Mouse (Mus musculus): ENCODE measurements around the gene Cenph. TPM values are rescaled to one million over a fixed set of nuclear protein-coding genes. Genes with fewer than 3 reads are reported as not detected.
"Not testable (repeated sequence)": the region's sequence is repeated elsewhere in the genome, so short reads cannot be mapped to it uniquely, and the experiment has no call there.

Cenph gene
- polyA plus RNA-seq, 1 experiment = 3.0 TPM

GRCm38 (mm10) chr13:100732756-100733155, 42.9 kb downstream of the Cenph start:
- Histone ChIP-seq H3K79me2 (ENCODE audit: control insufficient read depth, insufficient read depth) (peaks cover 29% of the 10 kb centered on the region), H3K27me3 (ENCODE audit: control insufficient read depth, insufficient read depth, insufficient read length) (no peaks in the 10 kb centered on the region), H3ac (ENCODE audit: control insufficient read depth, insufficient read length) (no peak overlapping the region), H3K36me3 (ENCODE audit: control insufficient read depth, insufficient read depth) (peaks cover 21% of the 10 kb centered on the region), H3K4me2 (ENCODE audit: low read depth) (no peak overlapping the region), H3K4me3 (no peak overlapping the region)
- TF ChIP-seq MYOD1 (IDR thresholded peaks at IDR 0.05; ENCODE audit: control insufficient read depth in 1 of 3, insufficient read length in 2 of 3, low read depth in 2 of 3) (no peak), POLR2AphosphoS2 (IDR thresholded peaks at IDR 0.05; ENCODE audit: insufficient read length, low read depth) (no peak), E2F4 (IDR thresholded peaks at IDR 0.05; ENCODE audit: insufficient read depth) (no peak), TCF3 (IDR thresholded peaks at IDR 0.05; ENCODE audit: insufficient read length, low read depth) (no peak), USF1 (IDR thresholded peaks at IDR 0.05; ENCODE audit: low read depth) (no peak), POLR2A (IDR thresholded peaks at IDR 0.05; ENCODE audit: insufficient read length, low read depth) (no peak), MYOG (IDR thresholded peaks at IDR 0.05; ENCODE audit: control insufficient read depth in 1 of 3, insufficient read depth in 1 of 3, insufficient read length in 2 of 3, low read depth in 2 of 3) (no peak), CEBPB (IDR thresholded peaks at IDR 0.05; ENCODE audit: insufficient read depth, poor library complexity, severe bottlenecking) (no peak), TCF12 (IDR thresholded peaks at IDR 0.05; ENCODE audit: insufficient read depth, poor library complexity, severe bottlenecking) (no peak), MAX (IDR thresholded peaks at IDR 0.05; ENCODE audit: low read depth) (no peak)

GRCm38 (mm10) chr13:100731462-100732046, 44.1 kb downstream of the Cenph start:
- H3K4me2 ChIP-seq (ENCODE audit: low read depth) = peak overlapping the region; percentile 85
- not testable (repeated sequence) for H3ac ChIP-seq (ENCODE audit: control insufficient read depth, insufficient read length); H3K27me3 ChIP-seq (ENCODE audit: control insufficient read depth, insufficient read depth, insufficient read length)
- peaks cover 26% of the 10 kb centered on the region for H3K36me3 ChIP-seq (ENCODE audit: control insufficient read depth, insufficient read depth)
- peak overlapping the region; percentile 95 for H3K4me3 ChIP-seq
- H3K79me2 ChIP-seq (ENCODE audit: control insufficient read depth, insufficient read depth) = peaks cover 41% of the 10 kb centered on the region

GRCm38 (mm10) chr13:100730861-100731176, 44.9 kb downstream of the Cenph start, which contains the start of gene Cdk7:
TSS of gene Cdk7 (minus strand) at chr13:100730939.
- H3K4me3 ChIP-seq = peak within 1 kb of the TSS; percentile 95
- TF ChIP-seq USF1 (IDR thresholded peaks at IDR 0.05; ENCODE audit: low read depth) (peak; percentile 91), CEBPB (IDR thresholded peaks at IDR 0.05; ENCODE audit: insufficient read depth, poor library complexity, severe bottlenecking) (no peak), SRF (IDR thresholded peaks at IDR 0.05; ENCODE audit: control insufficient read depth, insufficient read length, low read depth) (peak; percentile 76), MYOG (IDR thresholded peaks at IDR 0.05; ENCODE audit: control insufficient read depth in 1 of 3, insufficient read depth in 1 of 3, insufficient read length in 2 of 3, low read depth in 2 of 3) (no peak), POLR2A (IDR thresholded peaks at IDR 0.05; ENCODE audit: insufficient read length, low read depth) (peak; percentile 52), TCF12 (IDR thresholded peaks at IDR 0.05; ENCODE audit: insufficient read depth, poor library complexity, severe bottlenecking) (no peak), POLR2AphosphoS2 (IDR thresholded peaks at IDR 0.05; ENCODE audit: insufficient read length, low read depth) (peak; percentile 75), MYOD1 (IDR thresholded peaks at IDR 0.05; ENCODE audit: control insufficient read depth in 1 of 3, insufficient read length in 2 of 3, low read depth in 2 of 3) (peak in 1 of 3 experiments; percentile 9), MAX (IDR thresholded peaks at IDR 0.05; ENCODE audit: low read depth) (peak; percentile 93), E2F4 (IDR thresholded peaks at IDR 0.05; ENCODE audit: insufficient read depth) (no peak)
- H3K27me3 ChIP-seq (ENCODE audit: control insufficient read depth, insufficient read depth, insufficient read length) = no peaks in the 10 kb centered on the region
- H3K4me2 ChIP-seq (ENCODE audit: low read depth) = peak within 1 kb of the TSS; percentile 94
- peaks cover 26% of the 10 kb centered on the region for H3K36me3 ChIP-seq (ENCODE audit: control insufficient read depth, insufficient read depth)
- H3K79me2 ChIP-seq (ENCODE audit: control insufficient read depth, insufficient read depth) = peaks cover 49% of the 10 kb centered on the region
- H3ac ChIP-seq (ENCODE audit: control insufficient read depth, insufficient read length) = peak within 1 kb of the TSS; percentile 32

DNA sequence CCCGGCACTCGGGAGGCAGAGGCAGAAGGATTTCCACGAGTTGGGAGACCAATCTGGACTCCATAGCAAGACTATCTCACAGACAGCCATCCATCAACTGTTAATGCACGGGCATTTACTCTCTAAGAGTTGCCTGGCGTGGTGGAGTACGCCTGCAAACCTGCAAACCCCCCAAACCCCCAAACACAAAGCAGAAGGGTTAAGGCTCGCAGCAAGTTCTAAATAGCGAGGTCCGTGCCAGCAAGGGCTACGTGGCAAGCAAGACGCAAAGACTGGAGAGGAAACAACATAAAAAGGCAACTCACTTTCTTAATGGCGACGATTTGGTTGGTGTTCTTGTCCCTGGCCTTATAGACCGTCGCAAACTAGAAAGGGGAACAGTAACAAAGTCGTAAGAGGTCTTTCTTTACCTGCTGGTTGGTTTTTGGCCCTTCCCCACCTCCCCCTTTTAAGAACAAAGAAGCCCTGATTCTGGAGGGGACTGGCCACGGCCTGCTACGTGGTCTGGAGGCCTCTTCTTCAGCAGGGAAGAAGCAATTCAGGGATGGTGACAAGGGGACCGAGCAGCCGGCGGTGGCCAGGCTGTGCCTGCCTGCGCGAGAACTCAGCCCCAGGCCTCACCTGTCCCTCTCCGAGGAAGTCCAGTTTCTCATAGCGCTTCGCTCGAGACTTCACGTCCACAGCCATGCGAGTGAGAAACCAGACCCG, 45.4 kb downstream of the Cenph start:
- H3K36me3 ChIP-seq (ENCODE audit: control insufficient read depth, insufficient read depth) = peaks cover 31% of the 10 kb centered on the region
- peak overlapping the region; percentile 95 for H3K4me3 ChIP-seq
- TF ChIP-seq MYOG (IDR thresholded peaks at IDR 0.05; ENCODE audit: control insufficient read depth in 1 of 3, insufficient read depth in 1 of 3, insufficient read length in 2 of 3, low read depth in 2 of 3) (no peak), USF1 (IDR thresholded peaks at IDR 0.05; ENCODE audit: low read depth) (no peak), SRF (IDR thresholded peaks at IDR 0.05; ENCODE audit: control insufficient read depth, insufficient read length, low read depth) (no peak), REST (IDR thresholded peaks at IDR 0.05; ENCODE audit: insufficient read depth, insufficient read length) (no peak), POLR2A (IDR thresholded peaks at IDR 0.05; ENCODE audit: insufficient read length, low read depth) (no peak), MYOD1 (IDR thresholded peaks at IDR 0.05; ENCODE audit: control insufficient read depth in 1 of 3, insufficient read length in 2 of 3, low read depth in 2 of 3) (no peak), TCF3 (IDR thresholded peaks at IDR 0.05; ENCODE audit: insufficient read length, low read depth) (no peak), E2F4 (IDR thresholded peaks at IDR 0.05; ENCODE audit: insufficient read depth) (no peak), TCF12 (IDR thresholded peaks at IDR 0.05; ENCODE audit: insufficient read depth, poor library complexity, severe bottlenecking) (no peak), MAX (IDR thresholded peaks at IDR 0.05; ENCODE audit: low read depth) (no peak), POLR2AphosphoS2 (IDR thresholded peaks at IDR 0.05; ENCODE audit: insufficient read length, low read depth) (no peak), CEBPB (IDR thresholded peaks at IDR 0.05; ENCODE audit: insufficient read depth, poor library complexity, severe bottlenecking) (no peak)
- H3ac ChIP-seq (ENCODE audit: control insufficient read depth, insufficient read length) = peak overlapping the region; percentile 32
- H3K4me2 ChIP-seq (ENCODE audit: low read depth) = peak overlapping the region; percentile 94
- H3K79me2 ChIP-seq (ENCODE audit: control insufficient read depth, insufficient read depth) = peaks cover 54% of the 10 kb centered on the region
- no peaks in the 10 kb centered on the region for H3K27me3 ChIP-seq (ENCODE audit: control insufficient read depth, insufficient read depth, insufficient read length)

- Histone ChIP-seq H3K36me3 (ENCODE audit: control insufficient read depth, insufficient read depth) (peaks cover 29% of the 10 kb centered on the region), H3K79me2 (ENCODE audit: control insufficient read depth, insufficient read depth) (peaks cover 70% of the 10 kb centered on the region), H3K4me2 (ENCODE audit: low read depth) (peak overlapping the region; percentile 94), H3K4me3 (peak overlapping the region; percentile 95)
- H3ac ChIP-seq (ENCODE audit: control insufficient read depth, insufficient read length); H3K27me3 ChIP-seq (ENCODE audit: control insufficient read depth, insufficient read depth, insufficient read length): not testable (repeated sequence)
Measured at GRCm38 (mm10) chr13:100728530-100728929, 47.2 kb downstream of the Cenph start.
